Mouse (Mus musculus): ENCODE data around the gene Nxph1.

DNA sequence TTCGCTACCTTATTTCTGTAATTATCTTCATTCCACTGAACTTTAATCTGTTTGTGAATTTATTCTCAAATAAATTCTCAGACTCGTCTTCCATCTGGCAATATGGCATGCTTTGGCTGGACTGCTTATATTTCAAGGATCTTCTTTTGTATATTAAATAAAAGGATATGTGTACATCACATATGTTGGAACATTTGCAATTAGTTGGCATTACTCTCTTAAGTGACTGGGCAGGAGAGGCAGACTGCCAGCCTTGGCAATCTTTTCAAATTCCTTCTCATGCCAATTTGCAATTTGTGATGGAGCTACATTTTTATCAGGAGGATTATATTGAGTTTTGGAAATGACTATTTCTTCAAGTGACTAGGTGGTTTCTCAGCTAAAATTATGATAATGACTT is 149.1 kb downstream of the Nxph1 start:
- TF ChIP-seq CTCF (IDR thresholded peaks at IDR 0.05; ENCODE audit: low read depth, low read length) (no peak), EP300 (IDR thresholded peaks at IDR 0.05; ENCODE audit: insufficient read depth, low read depth, low read length) (no peak)

Data from ES-Bruce4 (cell line).